Mouse (Mus musculus) adrenal gland (tissue): ENCODE measurements around the gene Gm15080.
"Not testable (repeated sequence)": the region's sequence is repeated elsewhere in the genome, so short reads cannot be mapped to it uniquely, and the experiment has no call there.

Experiments
- intact Hi-C: fragments of 180-260 bp; cut with DNase I; formaldehyde crosslinking; loops from one replicate; pipeline ENCODE4 v1.15.1; 2025
- long read RNA-seq, 2 experiments: library from polyadenylated mRNA; unstranded; transcript quantifications; one replicate each; pipeline ENCODE4 v2.0.0; 2020; ENCODE audit warnings: borderline replicate concordance in 1 of 2; ENCODE audit not compliant: insufficient replicate concordance in 1 of 2

The Gm15080 gene
- long read RNA-seq, experiment 1: 0 reads
- long read RNA-seq, experiment 2: 0 reads

DNA sequence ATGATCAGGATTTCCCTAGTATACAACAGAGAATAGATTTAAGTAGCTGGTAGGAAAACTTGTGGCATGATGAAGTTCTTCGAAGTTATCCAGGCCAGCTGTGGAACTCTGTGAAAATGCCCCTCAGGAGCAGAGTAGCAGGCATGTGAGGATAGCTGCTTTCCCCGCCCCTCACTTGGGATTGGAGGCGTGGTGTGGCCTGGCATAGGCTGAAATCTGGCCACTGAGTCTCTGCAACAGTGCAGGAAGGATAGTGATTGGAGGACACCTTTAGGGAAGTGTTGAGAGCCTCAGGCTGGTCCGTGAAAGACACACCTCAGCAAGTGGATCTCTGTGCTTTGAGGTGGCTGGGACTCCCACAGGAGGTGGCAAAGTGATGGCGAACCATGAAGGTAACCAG lies at the start of gene Gm15080:
Gm15080 (plus strand) TSS at position 301 of the 400 bp plus-strand sequence.
- intact Hi-C loops: not testable (repeated sequence)
